9 mouse cellular contexts compared by ENCODE assay signal in genomic region chr12:86644512-86645273, GRCm38 (mm10). TPM values are rescaled to one million over a fixed set of nuclear protein-coding genes. Genes with fewer than 3 reads are reported as not detected.
DNase-seq lines count a peak whose midpoint lies in the region; ATAC-seq and TF ChIP-seq lines count a peak whose summit lies in the region.
"Had no signal": no experiment of that assay in that cellular context is flagged by ENCODE, and none has a peak within 500 bp of the region (broad histone marks: within the 10 kb centered on the region; RNA-seq: fewer than 3 reads in every experiment).

No protein-coding gene starts in this region.

- no peaks in the 10 kb centered on the region for H3K36me3 ChIP-seq in stomach, embryonic 15.5 days
- no peaks in the 10 kb centered on the region for H3K36me3 ChIP-seq in stomach, postnatal 0 days (ENCODE audit: control insufficient read depth, insufficient read depth, low read length)
- no peaks in the 10 kb centered on the region for H3K36me3 ChIP-seq in midbrain, embryonic 13.5 days
- no peaks in the 10 kb centered on the region for H3K36me3 ChIP-seq in limb, embryonic 10.5 days
- H3K36me3 ChIP-seq: limb, embryonic 13.5 days had no signal

- no peak for DNase-seq in stomach, postnatal 0 days (ENCODE audit: low spot score)
- peak; percentile 19 for DNase-seq in heart, postnatal 4 days
- DNase-seq in spleen, postnatal 10 days (ENCODE audit: low spot score in 2 of 2), result no peak
- DNase-seq in lung, postnatal 14 days, result no peak
- no peak for DNase-seq in limb, embryonic 10.5 days (ENCODE audit: low spot score)

- no peak for TF ChIP-seq EP300 in stomach, postnatal 0 days (optimal IDR thresholded peaks at IDR 0.05)

- H3K4me3 ChIP-seq in stomach, embryonic 15.5 days (replicated peaks), result no peak overlapping the region
- H3K4me3 ChIP-seq in stomach, postnatal 0 days (ENCODE audit: low read depth, low read length), result no peak overlapping the region
- no peak overlapping the region for H3K4me3 ChIP-seq in midbrain, embryonic 13.5 days (replicated peaks)
- H3K4me3 ChIP-seq in limb, embryonic 10.5 days, result no peak overlapping the region
- H3K4me3 ChIP-seq: limb, embryonic 13.5 days; myocyte had no signal

- no peak for TF ChIP-seq CTCF in stomach, postnatal 0 days (IDR thresholded peaks at IDR 0.05; ENCODE audit: low read depth)

- H3K27me3 ChIP-seq in stomach, embryonic 15.5 days (replicated peaks), result no peaks in the 10 kb centered on the region
- H3K27me3 ChIP-seq in stomach, postnatal 0 days (ENCODE audit: control insufficient read depth, insufficient read depth, low read length), result no peaks in the 10 kb centered on the region
- H3K27me3 ChIP-seq in midbrain, embryonic 13.5 days, result no peaks in the 10 kb centered on the region
- H3K27me3 ChIP-seq in limb, embryonic 10.5 days (ENCODE audit: low read depth, poor library complexity, severe bottlenecking), result no peaks in the 10 kb centered on the region

- no peaks in the 10 kb centered on the region for H3K4me1 ChIP-seq in stomach, embryonic 15.5 days
- H3K4me1 ChIP-seq in stomach, postnatal 0 days (replicated peaks; ENCODE audit: control insufficient read depth, insufficient read depth), result no peaks in the 10 kb centered on the region
- H3K4me1 ChIP-seq in midbrain, embryonic 13.5 days (replicated peaks), result peaks cover 34% of the 10 kb centered on the region
- peaks cover 22% of the 10 kb centered on the region for H3K4me1 ChIP-seq in limb, embryonic 10.5 days

- no peak overlapping the region for H3K4me2 ChIP-seq in stomach, embryonic 15.5 days
- H3K4me2 ChIP-seq in stomach, postnatal 0 days (replicated peaks; ENCODE audit: low read depth), result no peak overlapping the region
- H3K4me2 ChIP-seq in midbrain, embryonic 13.5 days (replicated peaks), result no peak overlapping the region
- H3K4me2 ChIP-seq: limb, embryonic 13.5 days had no signal

- ATAC-seq in stomach, embryonic 15.5 days (ENCODE audit: insufficient read depth, low FRiP score, low read depth), result no peak
- ATAC-seq in stomach, postnatal 0 days (ENCODE audit: low FRiP score, low TSS enrichment), result no peak
- peak; percentile 68 for ATAC-seq in midbrain, embryonic 13.5 days

- 64% methylated on average over 17 of the region's 17 CpGs for WGBS in stomach, embryonic 15.5 days
- WGBS in stomach, postnatal 0 days, result 59% methylated on average over 17 of the region's 17 CpGs
- WGBS in midbrain, embryonic 13.5 days, result 48% methylated on average over 17 of the region's 17 CpGs
- WGBS in limb, embryonic 10.5 days, result 73% methylated on average over 17 of the region's 17 CpGs

- no peak overlapping the region for H3K9ac ChIP-seq in stomach, embryonic 15.5 days
- H3K9ac ChIP-seq in stomach, postnatal 0 days (ENCODE audit: low read length), result no peak overlapping the region
- no peak overlapping the region for H3K9ac ChIP-seq in midbrain, embryonic 13.5 days (replicated peaks)
- H3K9ac ChIP-seq: limb, embryonic 13.5 days had no signal

- H3K9me3 ChIP-seq in stomach, embryonic 15.5 days, result no peaks in the 10 kb centered on the region
- no peaks in the 10 kb centered on the region for H3K9me3 ChIP-seq in stomach, postnatal 0 days (ENCODE audit: control insufficient read depth, low read length)
- H3K9me3 ChIP-seq in midbrain, embryonic 13.5 days, result no peaks in the 10 kb centered on the region
- H3K9me3 ChIP-seq in limb, embryonic 10.5 days (replicated peaks), result no peaks in the 10 kb centered on the region

- peak overlapping the region; percentile 31 for H3K27ac ChIP-seq in stomach, embryonic 15.5 days
- H3K27ac ChIP-seq in stomach, postnatal 0 days (replicated peaks), result no peak overlapping the region
- H3K27ac ChIP-seq in midbrain, embryonic 13.5 days, result peak overlapping the region; percentile 74
- no peak overlapping the region for H3K27ac ChIP-seq in limb, embryonic 10.5 days
- H3K27ac ChIP-seq: limb, embryonic 13.5 days had no signal

RNA-seq across cellular contexts. Expression of gene Vash1, which starts 33.8 kb away (rescaled TPM):
- 8.7 and 9.7 TPM in 2 replicates for polyA plus RNA-seq in stomach, embryonic 15.5 days (2015; fragmentation: Nextera tagmentation; extraction: Ambion mirVana)
- 3.4 and 3.5 TPM in 2 replicates for polyA plus RNA-seq in stomach, postnatal 0 days (2015; fragmentation: Nextera tagmentation; extraction: Ambion mirVana)
- 10 to 100 TPM; 53.5 to 56.7 TPM for total RNA-seq in heart, postnatal 4 days (2021)
- 31.3 and 40.6 TPM in 2 replicates for polyA plus RNA-seq in midbrain, embryonic 13.5 days (2015; fragmentation: Nextera tagmentation; extraction: Ambion mirVana)
- 9.2 and 9.5 TPM in 2 replicates for polyA plus RNA-seq in limb, embryonic 10.5 days (2016; fragmentation: Nextera tagmentation; extraction: Ambion mirVana)

Comparison
In these comparisons a context has a peak if more than half of its experiments do, and no peak if none do; other contexts are left out.
1. H3K27ac ChIP-seq: peak in stomach, embryonic 15.5 days (single experiment) and midbrain, embryonic 13.5 days (single experiment); none in stomach, postnatal 0 days (single experiment) and limb, embryonic 10.5 days (single experiment).